Mouse (Mus musculus): ENCODE measurements around the gene Cdh8. TPM values are rescaled to one million over a fixed set of nuclear protein-coding genes. Genes with fewer than 3 reads are reported as not detected.
A peak's percentile ranks its signal among the peaks of the same experiment; 100 is the strongest.
"Not testable (repeated sequence)": the region's sequence is repeated elsewhere in the genome, so short reads cannot be mapped to it uniquely, and the experiment has no call there.

The Cdh8 gene
- total and polyA plus RNA-seq, 3 experiments, result not detected

GRCm38 (mm10) chr8:99145436-99145835, 270.8 kb downstream of the Cdh8 start:
- TF ChIP-seq BHLHE40 (IDR thresholded peaks at IDR 0.05; ENCODE audit: borderline replicate concordance, low read depth, low read length) (no peak), JUND (IDR thresholded peaks at IDR 0.05; ENCODE audit: low read depth, low read length) (no peak), ZNF384 (IDR thresholded peaks at IDR 0.05; ENCODE audit: low read depth, low read length) (no peak), GATA1 (IDR thresholded peaks at IDR 0.05; ENCODE audit: low read depth, low read length) (no peak), E2F4 (IDR thresholded peaks at IDR 0.05; ENCODE audit: borderline replicate concordance, low read depth, low read length) (no peak), ZC3H11A (IDR thresholded peaks at IDR 0.05; ENCODE audit: low read depth, low read length) (no peak), POLR2A (IDR thresholded peaks at IDR 0.05; ENCODE audit: control insufficient read depth in 1 of 2, insufficient read depth in 1 of 2, low read depth in 1 of 2, low read length in 2 of 2, poor library complexity in 1 of 2) (no peak), USF2 (IDR thresholded peaks at IDR 0.05; ENCODE audit: borderline replicate concordance in 1 of 2, insufficient read depth in 1 of 2, low read depth in 1 of 2, low read length in 2 of 2) (no peak), TBP (IDR thresholded peaks at IDR 0.05; ENCODE audit: low read depth, low read length) (no peak), GABPA (IDR thresholded peaks at IDR 0.05; ENCODE audit: low read depth, low read length) (no peak), MYC (IDR thresholded peaks at IDR 0.05; ENCODE audit: low read depth, low read length) (no peak), SIN3A (IDR thresholded peaks at IDR 0.05; ENCODE audit: low read length) (no peak)
- Histone ChIP-seq H3K36me3 (ENCODE audit: control insufficient read depth in 1 of 2, insufficient read depth in 2 of 2, low read length in 2 of 2) (no peaks in the 10 kb centered on the region), H3K27me3 (ENCODE audit: control insufficient read depth in 1 of 2, insufficient read depth in 2 of 2, low read length in 2 of 2) (no peaks in the 10 kb centered on the region), H3K4me3 (ENCODE audit: control insufficient read depth in 1 of 2, insufficient read depth in 1 of 2, low read depth in 2 of 2, low read length in 2 of 2) (no peak overlapping the region), H3K27ac (ENCODE audit: control insufficient read depth, low read depth, low read length) (no peak overlapping the region), H3K4me1 (ENCODE audit: control insufficient read depth in 1 of 2, insufficient read depth in 2 of 2, low read length in 2 of 2) (0 out of 4 replicates have a peak, but pooled peaks cover 0 to 3% of the 10 kb centered on the region in 2 experiments), H3K79me2 (ENCODE audit: control insufficient read depth, insufficient read depth, low read length, poor library complexity) (no peaks in the 10 kb centered on the region), H3K9ac (ENCODE audit: control insufficient read depth, low read depth, low read length, poor library complexity, severe bottlenecking) (no peak overlapping the region), H3K9me3 (replicated peaks; ENCODE audit: insufficient read depth, low read length) (no peaks in the 10 kb centered on the region)
- no peak for DNase-seq (ENCODE audit: low read depth, low spot score)

GRCm38 (mm10) chr8:99144761-99145160, 271.5 kb downstream of the Cdh8 start:
- H3K4me3 ChIP-seq (ENCODE audit: control insufficient read depth in 1 of 2, insufficient read depth in 1 of 2, low read depth in 2 of 2, low read length in 2 of 2); H3K9me3 ChIP-seq (replicated peaks; ENCODE audit: insufficient read depth, low read length); H3K27me3 ChIP-seq (ENCODE audit: control insufficient read depth in 1 of 2, insufficient read depth in 2 of 2, low read length in 2 of 2); DNase-seq (ENCODE audit: low read depth, low spot score); H3K36me3 ChIP-seq (ENCODE audit: control insufficient read depth in 1 of 2, insufficient read depth in 2 of 2, low read length in 2 of 2); H3K4me1 ChIP-seq (ENCODE audit: control insufficient read depth in 1 of 2, insufficient read depth in 2 of 2, low read length in 2 of 2); H3K79me2 ChIP-seq (ENCODE audit: control insufficient read depth, insufficient read depth, low read length, poor library complexity); H3K9ac ChIP-seq (ENCODE audit: control insufficient read depth, low read depth, low read length, poor library complexity, severe bottlenecking); H3K27ac ChIP-seq (ENCODE audit: control insufficient read depth, low read depth, low read length): not testable (repeated sequence)

GRCm38 (mm10) chr8:99098453-99098852, 317.8 kb downstream of the Cdh8 start:
- peak; percentile 55 for DNase-seq (ENCODE audit: low read depth, low spot score)
- Histone ChIP-seq H3K27ac (ENCODE audit: control insufficient read depth, low read depth, low read length) (no peak overlapping the region), H3K79me2 (ENCODE audit: control insufficient read depth, insufficient read depth, low read length, poor library complexity) (no peaks in the 10 kb centered on the region), H3K27me3 (ENCODE audit: control insufficient read depth in 1 of 2, insufficient read depth in 2 of 2, low read length in 2 of 2) (no peaks in the 10 kb centered on the region), H3K9me3 (replicated peaks; ENCODE audit: insufficient read depth, low read length) (no peaks in the 10 kb centered on the region), H3K36me3 (ENCODE audit: control insufficient read depth in 1 of 2, insufficient read depth in 2 of 2, low read length in 2 of 2) (peaks cover 0 to 6% of the 10 kb centered on the region in 2 experiments; a peak in 2 of 4 replicates), H3K4me3 (ENCODE audit: control insufficient read depth in 1 of 2, insufficient read depth in 1 of 2, low read depth in 2 of 2, low read length in 2 of 2) (no peak overlapping the region), H3K9ac (ENCODE audit: control insufficient read depth, low read depth, low read length, poor library complexity, severe bottlenecking) (no peak overlapping the region), H3K4me1 (ENCODE audit: control insufficient read depth in 1 of 2, insufficient read depth in 2 of 2, low read length in 2 of 2) (0 out of 4 replicates have a peak, but pooled peaks cover 0 to 2% of the 10 kb centered on the region in 2 experiments)
- TF ChIP-seq ZMIZ1 (IDR thresholded peaks at IDR 0.05; ENCODE audit: low read depth, low read length) (no peak), SIN3A (IDR thresholded peaks at IDR 0.05; ENCODE audit: low read length) (no peak), TCF12 (IDR thresholded peaks at IDR 0.05; ENCODE audit: low read depth, low read length) (peak; percentile 65; the same call in 1 of the 2 replicates), GATA1 (IDR thresholded peaks at IDR 0.05; ENCODE audit: low read depth, low read length) (peak; percentile 85), USF1 (IDR thresholded peaks at IDR 0.05; ENCODE audit: low read depth, low read length) (no peak), MXI1 (IDR thresholded peaks at IDR 0.05; ENCODE audit: low read depth, low read length) (no peak), EP300 (IDR thresholded peaks at IDR 0.05; ENCODE audit: low read depth in 1 of 2, low read length in 2 of 2) (peak; percentile 86 to 92), POLR2AphosphoS2 (IDR thresholded peaks at IDR 0.05; ENCODE audit: low read length) (no peak), POLR2A (IDR thresholded peaks at IDR 0.05; ENCODE audit: control insufficient read depth in 1 of 2, insufficient read depth in 1 of 2, low read depth in 1 of 2, low read length in 2 of 2, poor library complexity in 1 of 2) (no peak), ETS1 (IDR thresholded peaks at IDR 0.05; ENCODE audit: low read depth, low read length) (peak; percentile 66), CTCF (IDR thresholded peaks at IDR 0.05 in 2 of 3, conservative IDR thresholded peaks at IDR 0.05 in 1 of 3; ENCODE audit: control insufficient read depth in 1 of 3, insufficient read depth in 1 of 3, low read depth in 2 of 3, low read length in 3 of 3, poor library complexity in 1 of 3, severe bottlenecking in 1 of 3) (no peak), MAZ (IDR thresholded peaks at IDR 0.05; ENCODE audit: low read depth, low read length) (no peak), MEF2A (IDR thresholded peaks at IDR 0.05; ENCODE audit: extremely low read depth, insufficient replicate concordance, low read depth, low read length, poor library complexity, severe bottlenecking) (no peak), MYB (IDR thresholded peaks at IDR 0.05; ENCODE audit: low read depth, low read length) (peak; percentile 61; the same call in 1 of the 2 replicates), TBP (IDR thresholded peaks at IDR 0.05; ENCODE audit: low read depth, low read length) (no peak)
